Mouse (Mus musculus) embryo, embryonic 11.5 days (tissue): ENCODE data around the gene Hrh3.

Experiments
- DNase-seq: peaks from one replicate; pipeline ENCODE4 v3.0.0-alpha.2; 2012; ENCODE audit warnings: low read depth, low spot score

Hrh3 gene

DNA sequence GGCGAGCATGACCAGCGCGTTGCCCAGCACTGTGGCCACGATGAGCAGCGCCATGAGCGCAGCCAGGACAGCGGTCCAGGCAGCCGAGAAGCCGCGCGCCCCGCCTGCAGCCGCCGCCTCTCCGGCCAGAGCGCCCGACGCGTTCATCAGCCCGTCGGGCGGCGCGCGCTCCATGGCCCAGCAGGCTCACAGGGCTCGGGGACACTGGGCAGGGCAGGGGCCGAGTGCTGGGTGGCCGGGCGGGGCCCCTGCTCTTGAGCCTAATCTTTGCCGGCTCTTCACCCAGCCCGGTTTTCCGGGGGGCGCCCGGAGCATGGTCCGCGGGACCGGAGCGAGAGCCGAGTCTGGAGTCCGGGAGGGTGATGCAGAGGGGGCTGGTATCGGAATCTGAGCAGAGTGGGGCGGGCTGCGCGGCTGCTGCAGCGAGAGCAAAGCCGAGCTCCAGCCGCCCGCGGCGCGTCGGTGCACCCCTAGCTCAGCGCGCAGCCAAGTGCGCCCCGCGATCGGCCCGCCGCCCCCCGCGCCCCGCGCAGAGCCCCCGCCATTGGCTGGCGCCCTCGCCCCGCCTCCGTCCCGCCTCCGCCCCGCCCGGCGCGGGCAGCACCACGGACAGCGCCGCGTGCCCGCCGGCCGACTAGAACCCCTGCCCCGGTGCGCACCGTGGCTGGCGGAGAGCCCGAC lies at the start of gene Hrh3:
Gene Hrh3, minus strand, starts transcription at position 511 of the 681 bp plus-strand sequence.
- DNase-seq, result peak; percentile 62

DNA sequence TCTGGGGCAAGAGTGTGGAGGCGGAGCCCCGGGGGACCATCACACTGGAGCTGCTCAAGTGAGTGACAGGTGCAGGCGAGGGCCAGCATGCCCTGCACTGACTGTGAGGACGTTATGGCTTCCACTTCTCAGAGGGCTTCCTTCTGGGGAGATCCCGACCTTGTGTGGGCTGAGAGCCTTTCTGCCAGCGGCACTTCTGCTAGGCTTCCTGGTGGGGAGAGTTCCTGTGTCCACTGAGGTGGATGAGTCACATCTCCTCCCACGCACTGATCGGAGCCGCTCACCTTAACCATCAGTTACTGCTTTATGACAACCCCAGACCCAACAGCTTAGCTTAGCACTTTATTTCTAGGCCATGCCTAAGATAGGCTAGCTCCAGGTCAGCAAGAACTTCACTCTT lies 44.3 kb upstream of the Hrh3 start:
- DNase-seq, result no peak

DNA sequence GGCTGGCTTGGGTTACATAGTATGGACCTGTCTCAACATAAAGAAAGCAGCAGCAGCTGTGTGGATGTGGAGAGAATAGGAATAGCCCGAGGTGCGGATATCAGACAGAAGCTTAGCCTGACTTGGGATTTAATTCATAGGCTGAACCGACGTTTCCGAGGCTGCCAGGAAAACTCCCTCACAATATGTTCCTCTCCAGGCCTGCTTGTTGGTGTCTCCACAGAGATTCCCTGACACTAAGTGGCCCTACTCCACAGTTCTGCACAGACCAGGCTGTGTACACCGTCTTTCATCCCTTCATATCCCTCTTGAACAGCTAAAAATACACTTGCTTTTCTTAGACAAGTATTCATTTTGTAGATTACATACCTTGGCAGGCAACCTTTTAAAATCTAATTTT lies 43.1 kb upstream of the Hrh3 start:
- DNase-seq, result no peak

DNA sequence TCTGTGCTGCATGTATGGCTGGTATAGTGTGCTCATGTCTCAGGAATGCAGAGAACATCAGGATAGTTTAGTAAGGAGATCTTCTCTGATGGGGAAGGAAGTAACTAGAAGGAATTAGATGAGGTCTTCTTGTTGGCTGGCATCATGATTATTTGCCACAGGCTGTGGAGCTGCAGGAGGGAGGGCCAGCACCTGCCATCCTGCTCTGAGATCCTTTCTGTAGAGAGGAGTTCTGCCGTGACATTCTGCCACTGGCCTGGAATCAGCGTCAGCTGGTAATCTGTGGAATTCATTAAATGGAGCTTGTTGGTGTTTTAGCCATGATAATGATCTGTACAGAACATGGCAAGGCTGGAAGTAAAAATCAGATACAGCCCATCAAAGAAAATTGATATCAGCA lies 41.8 kb upstream of the Hrh3 start:
- no peak for DNase-seq

DNA sequence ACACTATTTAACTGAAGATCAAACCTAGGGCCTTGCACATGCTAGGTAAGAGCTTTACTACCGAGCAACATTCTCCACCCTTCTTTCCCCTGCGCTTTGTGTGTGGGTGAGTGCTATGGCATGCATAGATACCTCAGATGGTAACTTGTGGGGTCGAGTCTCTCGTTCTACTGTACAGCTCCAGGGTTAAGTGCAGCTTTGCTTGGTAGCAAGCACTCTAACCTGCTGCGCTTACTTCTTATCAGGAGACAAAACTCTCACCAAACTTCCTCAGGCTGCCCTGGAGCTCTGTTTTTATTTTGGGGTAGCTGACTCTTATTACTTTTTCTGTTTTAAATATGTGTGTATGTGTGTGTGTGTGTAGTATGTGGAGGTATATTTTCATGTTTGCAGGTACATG lies 31.1 kb upstream of the Hrh3 start:
- no peak for DNase-seq

DNA sequence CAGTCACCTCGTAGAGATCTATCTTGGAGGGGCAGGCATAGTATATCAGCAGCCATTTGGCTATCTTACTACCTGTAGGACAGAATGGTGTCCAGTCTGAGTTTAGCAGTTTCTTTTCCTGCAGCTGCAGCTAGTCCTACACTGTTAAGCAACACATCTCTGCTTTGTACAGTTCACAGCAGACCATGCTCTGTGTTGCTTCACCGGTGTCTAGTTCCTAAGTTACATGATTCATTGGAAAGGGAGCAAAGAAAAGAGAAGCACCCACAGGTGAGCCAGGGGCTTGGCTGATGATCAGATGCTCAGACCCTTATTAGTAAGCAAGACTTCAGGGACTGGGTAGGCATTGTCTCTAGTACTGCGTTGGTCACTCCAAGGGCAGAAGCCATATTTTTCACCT lies 29.6 kb upstream of the Hrh3 start:
- no peak for DNase-seq

DNA sequence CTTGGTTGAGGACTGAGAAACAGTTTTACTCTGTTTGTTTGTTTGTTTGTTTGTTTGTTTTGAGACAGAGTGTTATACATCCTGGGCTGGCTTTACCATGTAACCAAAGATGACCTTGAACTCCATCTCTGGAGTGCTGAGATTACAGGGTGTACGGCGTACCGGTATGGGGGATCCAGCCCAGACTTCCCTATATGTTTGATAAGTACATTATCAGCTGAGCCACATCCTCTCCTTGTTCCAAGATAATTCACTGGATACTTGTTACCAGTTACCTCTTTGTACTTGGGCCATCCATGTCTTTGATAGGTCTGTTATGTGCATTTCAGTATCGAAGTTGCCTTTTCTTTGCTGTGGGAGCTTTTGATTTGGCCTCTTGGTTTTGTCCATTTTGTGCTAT lies 28.9 kb upstream of the Hrh3 start:
- DNase-seq, result no peak

DNA sequence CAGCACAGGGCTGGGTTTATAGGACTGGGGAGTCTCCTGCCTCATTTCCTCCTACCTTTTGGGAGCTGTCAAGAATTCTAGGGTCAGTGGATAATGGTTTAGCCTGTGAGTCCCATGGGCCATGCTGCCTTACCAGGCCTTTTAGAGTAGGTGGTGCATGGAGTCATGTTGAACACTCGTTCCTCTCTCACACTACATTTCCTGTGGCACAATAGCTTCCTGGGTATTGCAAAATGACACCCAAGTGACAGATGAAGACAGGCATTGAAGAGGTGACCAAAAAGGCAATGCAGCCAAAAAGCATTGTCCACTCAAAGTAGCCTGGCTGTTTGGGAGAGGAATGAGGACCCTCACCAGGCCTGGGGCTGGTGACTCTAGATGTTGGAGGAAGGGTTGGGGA lies 23.4 kb upstream of the Hrh3 start:
- no peak for DNase-seq

DNA sequence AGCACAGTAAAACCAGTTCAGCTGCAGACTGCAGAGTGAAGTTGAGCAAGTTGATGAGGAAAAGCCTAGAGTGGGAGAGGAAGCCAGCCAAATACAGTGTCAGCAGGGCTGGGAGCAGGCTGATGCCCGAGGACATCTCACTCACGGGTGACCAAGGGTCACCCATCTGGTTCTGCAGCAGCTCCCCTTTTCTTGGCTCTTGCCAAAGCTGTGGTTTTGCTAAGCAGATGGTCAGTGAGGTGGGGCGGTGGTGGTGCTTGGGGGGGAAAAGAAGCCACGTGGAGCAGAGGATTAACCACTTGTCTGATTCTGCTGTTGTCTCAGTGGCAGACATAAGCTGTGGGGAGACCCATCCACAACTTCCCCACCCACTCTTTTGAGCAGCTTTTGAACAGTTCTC lies 21.9 kb upstream of the Hrh3 start:
- DNase-seq, result no peak

DNA sequence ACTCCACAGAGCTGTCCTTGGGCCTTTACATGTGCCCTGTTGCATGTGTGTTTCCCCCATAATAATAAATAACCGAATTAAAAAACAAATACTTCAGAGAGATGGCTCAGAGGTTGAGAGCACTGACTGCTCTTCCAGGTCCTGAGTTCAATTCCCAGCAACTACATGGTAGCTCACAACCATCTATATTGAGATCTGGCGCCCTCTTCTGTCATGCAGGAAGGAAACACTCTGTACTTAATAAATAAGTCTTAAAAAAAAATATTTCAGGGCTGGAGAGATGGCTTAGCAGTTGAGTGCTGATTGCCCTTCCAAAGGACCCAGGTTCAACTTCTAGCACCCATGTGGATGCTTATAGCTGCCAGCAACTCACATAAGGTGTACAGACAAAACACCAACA lies 19.9 kb upstream of the Hrh3 start:
- no peak for DNase-seq

DNA sequence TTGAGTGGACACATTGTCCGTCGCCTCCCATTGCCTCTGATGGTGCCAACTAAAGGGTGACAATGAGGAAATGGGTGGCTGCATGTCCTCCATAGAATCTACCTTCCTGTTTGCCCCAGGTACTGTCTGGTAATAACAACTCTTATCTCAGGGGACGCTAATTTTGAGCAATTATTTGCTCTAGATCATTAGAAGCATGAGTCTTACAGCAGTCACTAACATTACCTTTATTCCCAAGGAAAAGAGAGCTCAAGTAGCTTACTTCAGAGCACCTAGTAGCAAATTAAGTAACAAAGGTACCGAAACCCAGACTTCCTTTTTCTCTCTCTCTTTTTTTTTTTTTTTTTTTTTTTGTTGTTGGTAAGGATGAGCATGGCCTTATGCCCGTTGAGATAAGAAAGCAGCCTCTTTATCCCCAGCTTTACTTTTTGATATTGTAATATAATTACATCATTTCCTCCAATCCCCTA lies 16.0 kb upstream of the Hrh3 start:
- DNase-seq, result no peak

DNA sequence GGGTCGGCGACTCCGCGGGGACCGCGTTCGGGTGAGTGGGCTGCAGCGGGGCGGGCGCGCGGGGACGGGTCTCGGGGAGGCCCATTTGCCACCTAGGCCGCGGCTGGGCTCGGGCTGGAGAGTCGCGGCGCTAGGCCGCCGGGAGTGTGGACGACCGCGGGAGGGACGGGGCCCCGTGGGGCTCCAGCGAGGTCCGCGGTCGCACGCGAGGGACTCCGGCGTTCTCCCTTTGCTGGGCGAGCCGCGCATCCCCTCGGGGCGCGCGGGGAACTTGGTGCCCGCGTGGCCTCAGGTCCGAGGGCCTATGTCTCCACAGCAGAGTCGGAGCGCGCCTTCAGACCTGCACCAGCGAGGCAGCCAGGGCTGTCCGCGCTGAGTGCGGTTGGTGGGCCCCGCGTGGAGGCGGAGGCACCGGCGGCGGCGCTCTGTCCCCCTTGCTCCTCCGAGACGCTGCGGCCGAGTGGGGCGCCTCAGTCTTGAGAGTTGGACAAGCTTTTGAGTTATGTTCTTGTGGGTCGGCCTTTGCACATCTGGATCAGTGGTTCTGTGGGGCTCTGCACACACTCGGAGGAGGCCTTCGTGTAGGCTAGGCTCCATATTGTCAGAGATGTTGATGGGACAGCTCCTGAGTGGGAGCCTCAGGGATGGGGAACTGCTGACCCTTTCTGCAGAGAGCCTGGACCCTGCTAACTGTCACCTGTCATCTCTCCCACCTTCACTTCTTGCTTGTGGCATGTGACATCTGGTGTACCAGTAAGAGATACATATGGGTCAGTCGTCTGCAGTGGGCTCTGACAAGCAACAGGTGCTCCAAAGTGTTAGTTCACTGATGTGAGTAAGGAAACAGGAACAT lies 15.4 kb upstream of the Hrh3 start:
- DNase-seq, result no peak

DNA sequence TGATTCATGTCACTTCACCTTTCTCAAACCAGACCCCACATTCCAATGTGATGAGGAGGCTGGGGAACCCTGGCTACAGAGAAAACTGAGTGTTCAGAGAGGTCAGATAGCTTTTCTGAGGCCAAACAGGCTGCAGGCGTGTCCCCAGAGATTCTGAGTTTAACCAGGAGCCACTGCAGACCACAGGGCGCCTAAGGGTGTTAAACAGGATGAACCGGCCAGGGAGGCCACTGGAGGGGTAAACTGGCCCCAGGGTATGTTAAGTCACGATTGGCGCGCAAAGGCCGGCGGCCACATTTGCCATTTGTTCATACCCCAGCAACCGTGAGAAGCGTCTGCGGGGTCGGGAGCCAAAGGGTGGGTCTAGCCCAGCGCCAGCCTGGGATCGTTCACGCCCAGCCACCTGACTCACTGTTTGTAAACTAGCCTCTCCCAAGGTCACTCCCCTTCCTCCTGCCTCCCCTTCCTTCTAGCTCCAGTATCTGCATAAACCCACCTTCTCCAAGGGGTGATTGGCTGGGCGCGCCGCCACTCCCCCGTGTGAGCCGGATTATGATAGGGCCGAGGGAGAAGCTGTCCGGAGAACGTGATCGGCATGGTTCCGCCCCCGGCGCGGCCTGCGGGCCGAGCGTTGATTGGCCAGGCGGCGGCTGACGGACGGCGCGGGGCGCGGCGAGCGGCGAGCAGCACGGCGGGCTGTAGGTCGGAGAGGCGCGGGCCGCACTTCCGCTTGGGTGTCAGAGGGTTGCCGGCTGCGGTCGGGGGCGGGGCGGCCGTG lies 14.6 kb upstream of the Hrh3 start, which contains the start of gene Osbpl2:
Gene Osbpl2, plus strand, starts transcription at position 646 of the 778 bp plus-strand sequence.
- peak; percentile 97 for DNase-seq

DNA sequence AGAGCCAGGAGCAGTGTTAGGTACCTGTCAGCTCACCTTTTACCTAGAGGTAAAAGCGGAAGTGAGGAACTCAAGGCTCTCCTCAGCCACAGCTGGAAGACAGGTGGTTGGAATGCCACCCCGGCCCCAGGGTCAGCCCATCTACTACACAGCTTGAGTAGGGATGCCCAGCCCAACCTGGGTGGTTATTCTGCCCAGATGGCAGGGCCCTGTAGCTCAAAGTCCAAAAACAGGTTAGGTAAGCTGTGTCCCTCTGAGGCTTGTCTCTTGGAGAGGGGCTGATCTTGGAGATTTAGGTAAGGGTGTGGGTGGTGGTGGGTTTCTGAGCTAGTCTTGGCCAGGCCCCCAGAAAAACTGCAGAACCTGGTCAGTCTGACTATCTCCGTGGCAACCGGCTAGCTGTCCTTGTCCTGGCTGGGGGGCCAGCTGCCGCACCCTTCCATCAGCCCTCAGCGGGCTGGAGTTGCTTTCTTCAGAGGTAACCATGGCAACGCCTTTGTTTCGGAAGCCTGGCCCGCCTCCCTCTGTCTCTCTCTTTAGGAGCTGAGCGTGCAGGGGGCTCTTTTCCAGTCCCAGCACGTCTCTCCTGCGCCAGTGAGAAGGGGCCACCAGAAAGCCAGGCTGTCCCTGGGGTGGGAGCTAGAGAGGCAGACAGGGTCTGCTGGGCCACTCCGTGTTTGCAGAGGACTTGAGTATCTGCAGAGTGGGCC lies 13.4 kb upstream of the Hrh3 start:
- DNase-seq, result no peak

DNA sequence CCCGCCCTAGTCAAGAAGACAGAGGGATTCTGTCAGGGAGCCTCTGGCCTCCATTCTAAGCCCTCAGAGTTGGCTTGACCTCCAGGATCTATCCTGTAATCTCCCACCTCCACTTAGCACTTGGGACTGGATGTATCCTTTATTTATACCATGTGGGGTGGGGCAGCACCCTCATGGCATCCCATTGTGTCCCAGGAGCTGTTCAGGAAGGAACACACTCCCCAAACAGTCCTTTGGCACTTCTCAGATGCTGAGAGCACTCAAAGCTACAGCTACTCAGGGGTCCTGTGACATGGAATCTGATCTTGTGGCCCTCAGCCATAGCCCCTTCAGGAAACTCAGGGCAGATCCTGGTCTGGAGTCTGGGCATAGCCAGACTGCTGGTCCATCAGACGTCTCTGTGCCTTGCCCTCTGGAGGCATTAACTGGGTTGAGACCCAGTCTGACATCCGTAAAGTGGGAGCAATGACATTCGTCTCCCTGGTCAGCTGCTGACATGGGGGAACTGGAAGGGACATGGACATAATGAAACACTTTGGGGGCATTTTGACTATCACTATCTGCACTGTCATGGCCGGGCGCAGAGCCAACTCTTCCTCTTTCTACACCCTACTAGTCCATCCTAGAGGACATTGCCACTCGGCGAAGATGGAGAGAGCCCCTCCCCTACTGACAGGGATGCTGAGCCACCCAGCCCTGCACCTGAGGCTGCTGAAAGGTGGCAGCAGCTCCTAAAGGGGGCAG lies 12.6 kb upstream of the Hrh3 start:
- DNase-seq, result no peak

DNA sequence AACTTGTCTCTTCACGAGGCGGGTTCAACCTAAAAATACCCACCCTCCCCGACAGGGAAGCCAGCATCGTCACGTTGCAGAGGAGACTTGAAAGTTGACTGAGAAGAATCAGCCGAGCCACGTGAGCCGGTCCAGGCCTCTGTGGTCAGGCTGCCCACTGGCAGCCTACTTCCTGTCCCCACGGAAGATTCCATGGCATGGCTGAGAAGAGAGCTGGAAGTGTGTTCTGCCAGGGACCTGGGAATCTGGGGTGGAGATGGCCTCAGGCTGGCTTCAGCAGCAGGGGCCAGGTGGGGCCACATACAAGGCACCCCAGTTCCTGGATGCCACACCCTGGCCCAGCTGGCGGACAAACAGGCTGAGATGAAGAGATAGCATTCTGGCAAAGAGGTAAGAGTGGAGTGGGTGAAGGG lies 11.8 kb upstream of the Hrh3 start:
- DNase-seq, result no peak

DNA sequence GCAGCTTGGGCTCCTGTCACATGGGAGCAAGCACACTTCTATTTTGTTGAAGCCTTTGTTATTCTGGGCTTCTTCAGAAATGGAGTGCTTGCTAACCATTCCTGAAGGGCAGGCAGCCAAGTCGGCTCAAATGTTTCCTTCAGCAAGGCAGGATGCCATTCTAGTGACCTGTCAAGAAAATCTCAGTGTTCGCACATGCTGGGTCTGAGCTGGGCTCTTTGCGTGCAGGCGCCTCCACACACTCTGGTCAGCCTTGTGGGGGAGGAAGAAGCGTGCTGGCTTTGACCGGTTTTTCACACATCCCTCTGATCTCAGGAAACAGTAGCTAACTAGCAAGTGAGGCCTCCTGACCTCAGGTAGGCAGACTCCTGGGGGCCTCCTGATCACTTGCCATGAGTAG lies 11.0 kb upstream of the Hrh3 start:
- no peak for DNase-seq

DNA sequence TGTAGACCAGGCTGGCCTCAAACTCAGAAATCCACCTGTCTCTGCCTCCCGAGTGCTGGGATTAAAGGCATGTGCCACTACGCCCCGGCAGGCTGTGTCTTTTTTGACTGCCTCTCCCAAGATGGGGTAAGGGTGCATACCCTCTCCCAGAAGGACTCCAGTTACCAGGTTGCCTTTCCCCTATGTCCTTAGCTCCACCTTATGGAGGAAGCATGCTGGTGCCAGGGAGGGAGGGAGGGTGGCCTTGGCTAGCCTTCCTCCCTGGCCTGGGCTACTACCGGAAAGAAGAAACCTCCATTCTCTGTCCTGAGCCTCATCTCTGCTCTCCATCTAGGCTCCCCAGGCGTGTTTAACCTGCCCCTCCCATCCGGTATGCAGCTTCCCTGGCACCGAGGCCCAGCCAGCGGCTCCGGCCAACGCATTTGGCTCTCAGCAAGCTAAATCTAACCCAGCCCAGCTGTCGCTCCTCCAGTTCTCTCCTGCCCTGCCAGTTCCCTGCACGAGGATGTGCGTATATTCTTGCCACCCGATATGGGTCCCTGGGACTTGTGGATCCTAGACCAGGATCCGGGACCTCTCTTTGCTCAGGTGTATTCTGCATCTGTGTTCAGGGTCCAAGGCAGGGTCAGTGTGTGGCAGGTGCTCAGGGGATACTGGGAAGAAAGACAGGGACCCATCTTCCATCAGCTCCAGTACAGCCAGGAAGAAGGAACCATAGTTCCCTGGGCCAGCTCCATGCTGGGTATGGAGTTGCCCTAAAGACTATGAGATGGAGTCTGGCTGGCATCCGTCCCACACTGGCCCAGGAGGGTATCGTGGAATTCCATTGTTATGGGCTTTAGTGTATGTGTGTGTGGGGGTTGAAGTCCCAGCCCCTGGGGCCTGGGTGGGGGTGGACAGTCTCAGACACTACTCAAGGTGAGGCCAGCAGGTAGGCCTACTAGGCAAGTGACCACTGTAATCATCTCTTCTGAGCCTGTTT lies 9.9 kb upstream of the Hrh3 start:
- DNase-seq, result no peak

DNA sequence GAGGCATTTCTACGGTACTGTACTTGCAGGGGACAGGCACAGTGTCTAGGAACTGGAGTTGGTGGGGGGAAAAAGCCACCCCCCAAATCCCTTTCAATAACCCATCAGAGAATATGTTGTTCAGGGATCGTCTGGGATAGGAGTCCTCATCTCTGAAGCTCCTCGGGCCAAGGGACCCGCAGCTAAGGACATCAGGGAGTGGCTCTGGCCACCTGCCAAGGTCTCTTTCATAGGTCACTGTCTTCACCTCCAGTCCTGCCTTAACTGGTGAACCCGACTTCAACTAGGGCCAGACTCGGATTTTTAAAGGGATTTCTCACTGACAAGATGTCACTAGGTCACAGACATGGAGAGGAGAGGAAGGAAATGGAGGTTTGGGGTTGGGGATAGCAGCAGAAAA lies 4.0 kb upstream of the Hrh3 start:
- DNase-seq, result no peak

DNA sequence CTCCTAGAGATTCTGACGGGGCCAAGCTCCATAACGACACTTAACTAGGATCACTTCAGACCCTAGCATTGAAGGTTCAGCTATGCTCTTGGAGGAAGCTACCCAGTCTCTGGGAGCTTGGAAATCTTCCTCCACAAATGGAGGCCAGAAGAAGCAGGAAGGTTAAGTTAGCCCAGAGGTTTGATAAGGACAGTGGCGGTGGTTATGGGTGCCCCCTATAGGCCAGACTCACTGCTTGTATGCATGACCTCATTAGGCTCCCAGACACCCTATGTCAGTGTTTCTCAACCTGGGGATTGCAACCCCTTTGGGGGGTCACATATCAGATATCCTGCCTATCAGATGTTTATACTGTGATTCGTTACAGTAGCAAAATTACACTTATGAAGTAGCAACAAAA lies 2.8 kb upstream of the Hrh3 start:
- DNase-seq, result no peak
